Mouse (Mus musculus) ES-Bruce4 (cell line): ENCODE measurements at regions not wholly inside any gene's neighbourhood (a gene's known extent, or its start where the extent isn't known, plus 50 kb on each side); places are given as distances from the start of the nearest gene placed in this dataset.

Source experiments
- CTCF ChIP-seq: IDR thresholded peaks from one replicate; pipeline ENCODE4 v1.8.1; 2011; ENCODE audit warnings: low read depth, low read length
- EP300 ChIP-seq: IDR thresholded peaks from 2 replicates; pipeline ENCODE4 v1.6.1; 2011; ENCODE audit warnings: low read depth, low read length; ENCODE audit not compliant: insufficient read depth
- POLR2A ChIP-seq: IDR thresholded peaks from one replicate; pipeline ENCODE4 v1.8.1; 2011; ENCODE audit warnings: low read length; ENCODE audit not compliant: insufficient read depth

DNA sequence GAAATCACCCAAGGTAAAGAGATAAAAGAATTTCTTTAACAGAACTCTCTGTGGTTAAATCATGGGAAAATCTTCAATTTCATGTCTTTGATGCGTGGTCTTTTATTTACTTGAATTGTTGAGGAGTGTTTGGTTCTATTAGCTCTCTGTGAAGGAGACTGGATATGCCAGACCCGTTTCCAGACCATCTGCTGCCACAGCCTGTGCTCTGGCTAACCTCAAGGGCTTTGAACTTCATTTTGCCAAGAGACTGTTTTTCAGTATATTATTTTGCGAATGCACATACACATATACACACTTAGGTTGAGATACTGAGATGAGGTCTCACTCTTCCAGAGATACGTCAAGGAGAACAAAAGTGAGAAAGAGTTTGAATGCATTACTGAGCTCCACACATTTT, 414.4 kb downstream of the 1700017N19Rik start:
- TF ChIP-seq CTCF (no peak), POLR2A (no peak), EP300 (no peak)
